Mouse (Mus musculus): Measurements from ENCODE around the gene Fam19a1.

GRCm38 (mm10) chr6:96459041-96459440, 346.1 kb downstream of the Fam19a1 start:
- TF ChIP-seq CTCF (conservative IDR thresholded peaks at IDR 0.05; ENCODE audit: low read length) (no peak), NANOG (IDR thresholded peaks at IDR 0.05; ENCODE audit: borderline replicate concordance, low read length) (no peak), POU5F1 (IDR thresholded peaks at IDR 0.05; ENCODE audit: borderline replicate concordance, low read length) (no peak)
